Mouse (Mus musculus): ENCODE results near the gene Map1lc3a.
A peak's percentile ranks its signal among the peaks of the same experiment; 100 is the strongest.

Map1lc3a gene

GRCm38 (mm10) chr2:155287456-155288250 is 11.6 kb downstream of the Map1lc3a start:
- DNase-seq (ENCODE audit: low spot score), result no peak

DNA sequence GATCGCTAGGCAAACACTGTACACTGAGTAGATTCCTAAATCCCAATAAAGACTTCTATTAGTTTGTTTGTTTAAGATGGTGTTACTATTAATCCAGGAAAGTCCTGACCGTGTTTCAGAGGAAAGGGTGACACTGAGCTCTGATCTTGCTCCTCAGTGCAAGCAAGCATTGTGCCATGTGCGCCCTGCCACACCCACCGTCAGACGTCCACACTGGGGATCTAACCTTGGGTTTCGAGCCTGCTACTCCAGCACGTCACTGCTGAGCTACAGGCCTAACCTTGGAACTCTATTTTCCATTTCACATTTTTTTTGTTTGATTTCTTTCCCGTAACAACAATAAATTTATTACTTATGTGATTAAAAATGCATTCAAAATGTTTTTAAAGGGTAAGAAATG is 14.0 kb downstream of the Map1lc3a start:
- DNase-seq (ENCODE audit: low spot score), result no peak

DNA sequence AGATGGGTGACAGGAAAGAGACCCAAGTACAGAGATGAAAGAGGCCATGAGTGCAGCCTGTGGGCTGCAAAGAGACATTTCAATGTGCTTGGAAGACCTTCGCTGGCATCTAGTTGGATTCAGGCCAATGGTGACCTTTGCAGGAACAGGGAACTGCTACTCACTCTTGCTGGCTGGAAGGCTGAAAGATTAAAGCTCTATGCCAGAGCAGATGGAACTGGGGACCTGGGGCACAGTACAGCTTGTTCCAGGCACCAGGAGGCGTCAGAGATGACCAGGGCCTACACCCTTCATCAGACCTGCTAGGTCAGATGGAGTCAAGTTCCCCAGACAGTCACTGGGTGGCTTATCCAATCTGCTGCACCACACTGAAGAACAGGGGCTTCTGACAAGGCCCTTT is 17.3 kb downstream of the Map1lc3a start:
- DNase-seq (ENCODE audit: low spot score), result no peak

GRCm38 (mm10) chr2:155293946-155294345 is 17.8 kb downstream of the Map1lc3a start:
- no peak for DNase-seq (ENCODE audit: low spot score)

DNA sequence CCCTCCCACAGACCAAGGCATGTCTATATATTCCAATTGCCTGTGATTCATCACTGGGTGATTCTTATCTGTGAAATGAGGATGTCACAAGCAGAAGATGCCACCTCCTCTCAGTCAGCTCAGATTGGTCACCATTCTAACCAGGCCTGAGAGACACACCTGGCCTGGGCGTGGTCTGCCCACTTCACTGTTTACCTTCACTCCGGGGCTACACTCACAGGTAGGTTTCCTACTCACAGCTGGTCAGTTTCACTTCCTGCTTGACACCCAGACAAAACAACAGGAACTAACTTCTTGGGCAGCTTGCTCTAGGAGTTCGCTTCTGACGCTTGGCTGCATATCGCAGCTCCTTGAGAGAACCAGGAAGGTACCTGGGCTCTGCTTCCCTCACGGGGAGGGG is 19.4 kb downstream of the Map1lc3a start:
- no peak for DNase-seq (ENCODE audit: low spot score)

DNA sequence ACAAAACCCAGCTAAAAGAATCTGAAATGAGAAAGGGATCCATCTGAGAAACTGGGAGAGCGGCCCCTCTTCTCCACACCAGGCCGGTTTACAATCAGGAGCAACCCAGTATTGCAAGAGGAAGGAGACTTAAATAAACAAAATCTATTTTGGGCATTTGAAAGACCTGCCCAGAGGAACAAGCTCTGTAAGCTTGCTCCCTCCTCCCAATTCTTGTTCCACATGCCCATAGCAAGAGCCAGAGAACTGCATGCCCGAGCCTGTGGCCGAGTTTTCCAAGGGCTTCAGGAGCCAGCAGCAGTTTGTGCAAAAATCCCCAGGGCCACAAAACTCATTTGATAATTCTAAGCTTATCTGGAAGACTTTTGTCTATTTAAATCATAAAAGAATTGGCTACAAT is 23.5 kb downstream of the Map1lc3a start:
- no peak for DNase-seq (ENCODE audit: low spot score)

DNA sequence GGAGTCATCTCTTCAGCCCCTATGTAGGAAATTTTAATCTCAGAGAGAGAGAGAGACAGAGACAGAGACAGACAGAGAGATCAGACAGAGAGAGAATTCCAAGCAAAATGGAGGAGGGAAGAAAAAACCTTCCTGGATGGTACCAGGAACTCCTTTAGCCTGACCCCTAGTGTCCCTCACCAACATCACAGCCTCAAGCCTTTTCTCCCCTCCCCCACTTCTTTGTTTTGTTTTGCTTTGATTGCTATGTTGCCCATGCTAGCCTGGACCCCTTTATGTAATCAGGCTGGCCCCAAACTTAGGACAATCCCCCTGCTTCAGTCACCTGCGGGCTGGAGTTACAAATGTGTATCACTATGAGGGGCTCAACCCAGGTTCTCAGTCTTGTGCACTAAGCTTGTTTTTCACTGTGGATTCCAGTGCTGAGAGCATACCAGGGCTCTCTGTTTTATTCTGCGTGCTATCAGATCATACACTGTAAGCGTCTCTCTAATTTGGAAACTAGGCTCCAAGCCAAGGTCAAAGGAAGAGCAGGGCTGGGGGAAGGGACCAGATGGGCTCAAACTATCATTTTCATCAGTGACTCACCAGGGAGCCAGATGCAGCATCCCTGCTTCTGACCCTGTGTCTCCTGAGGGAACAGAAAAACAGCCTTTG is 33.0 kb downstream of the Map1lc3a start:
- DNase-seq (ENCODE audit: low spot score), result peak; percentile 25

DNA sequence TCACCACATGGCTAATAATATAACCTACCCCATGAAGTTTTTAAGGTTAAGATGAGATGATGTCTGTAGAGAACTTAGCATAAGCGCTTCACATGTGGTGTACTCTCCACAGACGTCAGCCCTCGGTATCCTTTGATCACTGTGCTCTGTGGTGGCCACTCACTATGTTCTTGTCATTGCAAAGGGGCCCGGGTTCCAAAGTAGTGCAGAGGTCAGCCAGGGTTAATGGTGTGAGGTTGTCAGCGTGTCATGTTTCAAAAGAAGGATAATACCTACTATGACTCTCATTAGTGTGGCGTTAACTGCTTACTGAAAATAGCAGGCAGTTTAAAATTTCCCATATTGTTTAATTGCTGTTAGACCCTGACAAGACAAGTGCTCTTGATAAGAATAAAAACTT is 37.6 kb downstream of the Map1lc3a start:
- no peak for DNase-seq (ENCODE audit: low spot score)

DNA sequence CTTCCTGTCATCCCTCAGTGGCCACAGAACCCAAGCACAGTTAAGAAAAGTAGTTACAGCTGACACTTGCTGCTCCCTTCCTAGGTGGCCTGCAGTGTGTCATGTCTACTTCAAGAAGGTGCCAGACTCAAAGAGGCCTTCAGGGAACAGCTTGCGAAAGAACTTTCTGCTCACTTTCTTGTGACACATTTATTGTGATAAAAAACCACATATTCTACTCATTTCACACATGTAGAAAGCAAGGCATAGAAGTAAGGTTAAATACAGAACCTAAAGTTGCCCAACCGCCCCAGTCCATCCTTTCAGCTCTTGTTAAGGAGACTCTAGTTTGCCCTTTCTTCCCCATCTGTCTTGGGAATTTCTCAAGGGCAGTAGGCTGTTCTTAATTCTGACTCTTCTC is 42.5 kb downstream of the Map1lc3a start:
- no peak for DNase-seq (ENCODE audit: low spot score)

DNA sequence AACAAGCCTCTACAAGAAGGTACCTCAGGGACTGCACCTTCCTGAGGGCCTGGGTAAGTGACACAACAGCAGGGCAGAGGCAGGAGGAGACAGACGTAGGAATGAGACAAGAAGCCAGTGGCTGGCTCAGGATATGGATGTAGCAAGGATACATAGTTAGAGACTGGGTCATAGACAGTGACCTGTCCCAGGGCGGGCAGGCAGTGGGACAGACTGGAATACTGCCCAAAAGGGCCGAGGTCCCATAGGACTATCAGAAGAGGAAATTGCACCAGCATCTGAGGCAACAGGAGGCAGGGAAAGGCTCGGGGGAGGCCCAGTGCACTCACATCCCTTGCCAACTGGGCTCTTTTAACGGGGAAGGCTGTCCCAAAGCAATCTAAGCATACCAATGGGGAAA is 44.5 kb downstream of the Map1lc3a start:
- no peak for DNase-seq (ENCODE audit: low spot score)

- no peak for DNase-seq (ENCODE audit: low spot score)
These were observed 49.9 kb downstream of the Map1lc3a start for GRCm38 (mm10) chr2:155326001-155326400.
